Mouse (Mus musculus): ENCODE measurements around the gene Cpne2. TPM values are rescaled to one million over a fixed set of nuclear protein-coding genes. Genes with fewer than 3 reads are reported as not detected.

Gene Cpne2
- polyA plus RNA-seq, 1 experiment from 2014 or later, result 29.2 TPM

GRCm38 (mm10) chr8:94516766-94517165 is 16.0 kb upstream of the Cpne2 start:
- no peak overlapping the region for H3K9ac ChIP-seq (replicated peaks; ENCODE audit: low read depth, low read length)
- H3K4me2 ChIP-seq (ENCODE audit: low read length), result no peak overlapping the region
- no peak overlapping the region for H3K4me3 ChIP-seq (replicated peaks; ENCODE audit: low read length)
- H3K9me3 ChIP-seq (ENCODE audit: control insufficient read depth, low read length), result no peaks in the 10 kb centered on the region
- H3K36me3 ChIP-seq (ENCODE audit: control insufficient read depth, insufficient read depth), result no peaks in the 10 kb centered on the region
- H3K27me3 ChIP-seq (replicated peaks; ENCODE audit: control insufficient read depth, insufficient read depth, low read length), result no peaks in the 10 kb centered on the region
- H3K27ac ChIP-seq (ENCODE audit: low read length), result no peak overlapping the region
- 59% methylated on average over 2 of the region's 3 CpGs for WGBS
- ATAC-seq, result no peak
- H3K4me1 ChIP-seq (replicated peaks; ENCODE audit: control insufficient read depth, insufficient read depth, low read length), result no peaks in the 10 kb centered on the region

- Histone ChIP-seq H3K4me3 (replicated peaks; ENCODE audit: low read length) (no peak overlapping the region), H3K4me1 (replicated peaks; ENCODE audit: control insufficient read depth, insufficient read depth, low read length) (no peaks in the 10 kb centered on the region), H3K36me3 (ENCODE audit: control insufficient read depth, insufficient read depth) (no peaks in the 10 kb centered on the region), H3K9ac (replicated peaks; ENCODE audit: low read depth, low read length) (no peak overlapping the region), H3K27me3 (replicated peaks; ENCODE audit: control insufficient read depth, insufficient read depth, low read length) (no peaks in the 10 kb centered on the region), H3K27ac (ENCODE audit: low read length) (no peak overlapping the region), H3K9me3 (ENCODE audit: control insufficient read depth, low read length) (no peaks in the 10 kb centered on the region), H3K4me2 (ENCODE audit: low read length) (no peak overlapping the region)
- WGBS, result 80% methylated on average over 10 of the region's 10 CpGs
- no peak for ATAC-seq
These were observed 14.5 kb upstream of the Cpne2 start for GRCm38 (mm10) chr8:94518331-94518730.

GRCm38 (mm10) chr8:94519021-94519420 is 13.8 kb upstream of the Cpne2 start:
- Histone ChIP-seq H3K27me3 (replicated peaks; ENCODE audit: control insufficient read depth, insufficient read depth, low read length) (no peaks in the 10 kb centered on the region), H3K9ac (replicated peaks; ENCODE audit: low read depth, low read length) (no peak overlapping the region), H3K36me3 (ENCODE audit: control insufficient read depth, insufficient read depth) (no peaks in the 10 kb centered on the region), H3K27ac (ENCODE audit: low read length) (no peak overlapping the region), H3K4me3 (replicated peaks; ENCODE audit: low read length) (no peak overlapping the region), H3K4me1 (replicated peaks; ENCODE audit: control insufficient read depth, insufficient read depth, low read length) (no peaks in the 10 kb centered on the region), H3K4me2 (ENCODE audit: low read length) (no peak overlapping the region), H3K9me3 (ENCODE audit: control insufficient read depth, low read length) (no peaks in the 10 kb centered on the region)
- 90% methylated on average over 5 of the region's 5 CpGs for WGBS
- no peak for ATAC-seq

- Histone ChIP-seq H3K4me3 (replicated peaks; ENCODE audit: low read length) (no peak overlapping the region), H3K27me3 (replicated peaks; ENCODE audit: control insufficient read depth, insufficient read depth, low read length) (no peaks in the 10 kb centered on the region), H3K9ac (replicated peaks; ENCODE audit: low read depth, low read length) (no peak overlapping the region), H3K9me3 (ENCODE audit: control insufficient read depth, low read length) (no peaks in the 10 kb centered on the region), H3K4me2 (ENCODE audit: low read length) (no peak overlapping the region), H3K4me1 (replicated peaks; ENCODE audit: control insufficient read depth, insufficient read depth, low read length) (no peaks in the 10 kb centered on the region), H3K36me3 (ENCODE audit: control insufficient read depth, insufficient read depth) (no peaks in the 10 kb centered on the region), H3K27ac (ENCODE audit: low read length) (no peak overlapping the region)
- ATAC-seq, result no peak
- WGBS, result 52% methylated on average over 4 of the region's 4 CpGs
These were observed 11.3 kb upstream of the Cpne2 start for GRCm38 (mm10) chr8:94521481-94521880.

GRCm38 (mm10) chr8:94522482-94522881 is 10.3 kb upstream of the Cpne2 start:
- no peaks in the 10 kb centered on the region for H3K27me3 ChIP-seq (replicated peaks; ENCODE audit: control insufficient read depth, insufficient read depth, low read length)
- no peaks in the 10 kb centered on the region for H3K4me1 ChIP-seq (replicated peaks; ENCODE audit: control insufficient read depth, insufficient read depth, low read length)
- no peaks in the 10 kb centered on the region for H3K9me3 ChIP-seq (ENCODE audit: control insufficient read depth, low read length)
- ATAC-seq, result no peak
- H3K27ac ChIP-seq (ENCODE audit: low read length), result no peak overlapping the region
- H3K36me3 ChIP-seq (ENCODE audit: control insufficient read depth, insufficient read depth), result no peaks in the 10 kb centered on the region
- H3K9ac ChIP-seq (replicated peaks; ENCODE audit: low read depth, low read length), result no peak overlapping the region
- no peak overlapping the region for H3K4me3 ChIP-seq (replicated peaks; ENCODE audit: low read length)
- WGBS, result 85% methylated on average over 3 of the region's 3 CpGs
- H3K4me2 ChIP-seq (ENCODE audit: low read length), result no peak overlapping the region

GRCm38 (mm10) chr8:94524554-94524953 is 8.2 kb upstream of the Cpne2 start:
- H3K36me3 ChIP-seq (ENCODE audit: control insufficient read depth, insufficient read depth), result no peaks in the 10 kb centered on the region
- ATAC-seq, result no peak
- no peaks in the 10 kb centered on the region for H3K27me3 ChIP-seq (replicated peaks; ENCODE audit: control insufficient read depth, insufficient read depth, low read length)
- H3K27ac ChIP-seq (ENCODE audit: low read length), result no peak overlapping the region
- no peak overlapping the region for H3K4me3 ChIP-seq (replicated peaks; ENCODE audit: low read length)
- no peak overlapping the region for H3K4me2 ChIP-seq (ENCODE audit: low read length)
- no peaks in the 10 kb centered on the region for H3K4me1 ChIP-seq (replicated peaks; ENCODE audit: control insufficient read depth, insufficient read depth, low read length)
- no peak overlapping the region for H3K9ac ChIP-seq (replicated peaks; ENCODE audit: low read depth, low read length)
- no peaks in the 10 kb centered on the region for H3K9me3 ChIP-seq (ENCODE audit: control insufficient read depth, low read length)
- 89% methylated on average over 9 of the region's 9 CpGs for WGBS

GRCm38 (mm10) chr8:94527178-94527577 is 5.6 kb upstream of the Cpne2 start:
- no peaks in the 10 kb centered on the region for H3K36me3 ChIP-seq (ENCODE audit: control insufficient read depth, insufficient read depth)
- H3K4me1 ChIP-seq (replicated peaks; ENCODE audit: control insufficient read depth, insufficient read depth, low read length), result peaks cover 5% of the 10 kb centered on the region; the same call in 1 of the 2 replicates
- H3K9ac ChIP-seq (replicated peaks; ENCODE audit: low read depth, low read length), result no peak overlapping the region
- no peaks in the 10 kb centered on the region for H3K27me3 ChIP-seq (replicated peaks; ENCODE audit: control insufficient read depth, insufficient read depth, low read length)
- no peak overlapping the region for H3K4me3 ChIP-seq (replicated peaks; ENCODE audit: low read length)
- ATAC-seq, result no peak
- H3K9me3 ChIP-seq (ENCODE audit: control insufficient read depth, low read length), result no peaks in the 10 kb centered on the region
- H3K4me2 ChIP-seq (ENCODE audit: low read length), result no peak overlapping the region
- H3K27ac ChIP-seq (ENCODE audit: low read length), result no peak overlapping the region
- 87% methylated on average over 7 of the region's 7 CpGs for WGBS

- H3K4me3 ChIP-seq (replicated peaks; ENCODE audit: low read length), result no peak overlapping the region
- H3K27me3 ChIP-seq (replicated peaks; ENCODE audit: control insufficient read depth, insufficient read depth, low read length), result no peaks in the 10 kb centered on the region
- H3K9ac ChIP-seq (replicated peaks; ENCODE audit: low read depth, low read length), result no peak overlapping the region
- no peak overlapping the region for H3K4me2 ChIP-seq (ENCODE audit: low read length)
- peaks cover 9% of the 10 kb centered on the region for H3K4me1 ChIP-seq (replicated peaks; ENCODE audit: control insufficient read depth, insufficient read depth, low read length)
- H3K36me3 ChIP-seq (ENCODE audit: control insufficient read depth, insufficient read depth), result no peaks in the 10 kb centered on the region
- 44% methylated on average over 4 of the region's 4 CpGs for WGBS
- no peak for ATAC-seq
- H3K9me3 ChIP-seq (ENCODE audit: control insufficient read depth, low read length), result no peaks in the 10 kb centered on the region
- no peak overlapping the region for H3K27ac ChIP-seq (ENCODE audit: low read length)
These were observed 4.5 kb upstream of the Cpne2 start for GRCm38 (mm10) chr8:94528245-94528644.

GRCm38 (mm10) chr8:94529875-94530274 is 2.9 kb upstream of the Cpne2 start:
- H3K27me3 ChIP-seq (replicated peaks; ENCODE audit: control insufficient read depth, insufficient read depth, low read length), result no peaks in the 10 kb centered on the region
- WGBS, result 79% methylated on average over 4 of the region's 4 CpGs
- no peak overlapping the region for H3K4me2 ChIP-seq (ENCODE audit: low read length)
- no peak for ATAC-seq
- H3K36me3 ChIP-seq (ENCODE audit: control insufficient read depth, insufficient read depth), result no peaks in the 10 kb centered on the region
- H3K4me3 ChIP-seq (replicated peaks; ENCODE audit: low read length), result no peak overlapping the region
- no peak overlapping the region for H3K27ac ChIP-seq (ENCODE audit: low read length)
- H3K9ac ChIP-seq (replicated peaks; ENCODE audit: low read depth, low read length), result no peak overlapping the region
- H3K9me3 ChIP-seq (ENCODE audit: control insufficient read depth, low read length), result no peaks in the 10 kb centered on the region
- H3K4me1 ChIP-seq (replicated peaks; ENCODE audit: control insufficient read depth, insufficient read depth, low read length), result peaks cover 14% of the 10 kb centered on the region

GRCm38 (mm10) chr8:94530643-94531042 is 2.1 kb upstream of the Cpne2 start:
- H3K36me3 ChIP-seq (ENCODE audit: control insufficient read depth, insufficient read depth), result no peaks in the 10 kb centered on the region
- peaks cover 20% of the 10 kb centered on the region for H3K4me1 ChIP-seq (replicated peaks; ENCODE audit: control insufficient read depth, insufficient read depth, low read length)
- H3K9me3 ChIP-seq (ENCODE audit: control insufficient read depth, low read length), result no peaks in the 10 kb centered on the region
- no peak overlapping the region for H3K4me2 ChIP-seq (ENCODE audit: low read length)
- no peak for ATAC-seq
- no peaks in the 10 kb centered on the region for H3K27me3 ChIP-seq (replicated peaks; ENCODE audit: control insufficient read depth, insufficient read depth, low read length)
- WGBS, result 88% methylated on average over 4 of the region's 4 CpGs
- H3K4me3 ChIP-seq (replicated peaks; ENCODE audit: low read length), result no peak overlapping the region
- H3K9ac ChIP-seq (replicated peaks; ENCODE audit: low read depth, low read length), result no peak overlapping the region
- no peak overlapping the region for H3K27ac ChIP-seq (ENCODE audit: low read length)
